Comparison of ENCODE assay signal across 13 mouse cellular contexts in genomic region chr8:88626433-88626832, GRCm38 (mm10). TPM values are rescaled to one million over a fixed set of nuclear protein-coding genes. Genes with fewer than 3 reads are reported as not detected.
DNase-seq lines count a peak whose midpoint lies in the region; ATAC-seq and TF ChIP-seq lines count a peak whose summit lies in the region.
"Had no signal": no experiment of that assay in that cellular context is flagged by ENCODE, and none has a peak within 500 bp of the region (broad histone marks: within the 10 kb centered on the region; RNA-seq: fewer than 3 reads in every experiment).

No protein-coding gene starts in this region.

- no peak for ATAC-seq in limb, embryonic 13.5 days (ENCODE audit: low FRiP score, low read depth)
- ATAC-seq in limb, embryonic 15.5 days (ENCODE audit: insufficient number of reproducible peaks, low FRiP score, low TSS enrichment, low read depth) = no peak
- ATAC-seq: CD4-positive, CD25-positive, alpha-beta regulatory T cell, adult 4 months had no signal

- peaks cover 49% of the 10 kb centered on the region for H3K27me3 ChIP-seq in limb, embryonic 13.5 days
- peaks cover 75% of the 10 kb centered on the region for H3K27me3 ChIP-seq in limb, embryonic 10.5 days (ENCODE audit: low read depth, poor library complexity, severe bottlenecking)
- H3K27me3 ChIP-seq in E14TG2a.4 (ENCODE audit: insufficient read depth, low read length) = peaks cover 56% of the 10 kb centered on the region
- peaks cover 43% of the 10 kb centered on the region for H3K27me3 ChIP-seq in limb, embryonic 15.5 days

- H3K4me2 ChIP-seq in limb, embryonic 13.5 days (replicated peaks) = 0 out of 2 replicates have a peak overlapping the region, but pooled peaks have one; percentile 92
- peak overlapping the region; percentile 84; the same call in 1 of the 2 replicates for H3K4me2 ChIP-seq in limb, embryonic 15.5 days

- no peak overlapping the region for H3K4me3 ChIP-seq in limb, embryonic 13.5 days
- no peak overlapping the region for H3K4me3 ChIP-seq in limb, embryonic 10.5 days
- H3K4me3 ChIP-seq in E14TG2a.4 (replicated peaks; ENCODE audit: low read length) = peak overlapping the region; percentile 81
- H3K4me3 ChIP-seq in limb, embryonic 15.5 days = peak overlapping the region; percentile 50; the same call in 1 of the 2 replicates
- H3K4me3 ChIP-seq in gastrocnemius, adult 2 months = no peak overlapping the region

- TF ChIP-seq CTCF in E14TG2a.4 (conservative IDR thresholded peaks at IDR 0.05; ENCODE audit: low read length) = no peak
- TF ChIP-seq CTCF in gastrocnemius, adult 2 months (IDR thresholded peaks at IDR 0.05) = no peak

- DNase-seq in cerebellum, adult 9-10 months = peak; percentile 45
- no peak for DNase-seq in cerebellum, adult 11-12 months
- DNase-seq in limb, embryonic 10.5 days (ENCODE audit: low spot score) = no peak
- DNase-seq in gastrocnemius, adult 2 months = no peak
- no peak for DNase-seq in liver

- H3K4me1 ChIP-seq in limb, embryonic 13.5 days = peaks cover 9% of the 10 kb centered on the region
- H3K4me1 ChIP-seq in limb, embryonic 10.5 days = peaks cover 17% of the 10 kb centered on the region
- H3K4me1 ChIP-seq in E14TG2a.4 (replicated peaks; ENCODE audit: low read depth, low read length) = peaks cover 11% of the 10 kb centered on the region; the same call in 1 of the 2 replicates
- peaks cover 16% of the 10 kb centered on the region for H3K4me1 ChIP-seq in limb, embryonic 15.5 days

- H3K9me3 ChIP-seq in limb, embryonic 13.5 days = no peaks in the 10 kb centered on the region
- H3K9me3 ChIP-seq in limb, embryonic 10.5 days (replicated peaks) = no peaks in the 10 kb centered on the region
- peaks cover 11% of the 10 kb centered on the region; the same call in 1 of the 2 replicates for H3K9me3 ChIP-seq in E14TG2a.4 (ENCODE audit: low read length)
- no peaks in the 10 kb centered on the region for H3K9me3 ChIP-seq in limb, embryonic 15.5 days
- H3K9me3 ChIP-seq: forebrain, embryonic 13.5 days; hindbrain, embryonic 10.5 days; limb, embryonic 12.5 days; liver, embryonic 15.5 days had no signal

- intact Hi-C loops in gastrocnemius, adult 2 months (cut with DNase I) = loop anchor here (2.0 kb wide), 1 partner anchor 70 kb away; the partner anchor contains the start of gene Cyld

- no peaks in the 10 kb centered on the region for H3K36me3 ChIP-seq in limb, embryonic 13.5 days
- no peaks in the 10 kb centered on the region for H3K36me3 ChIP-seq in limb, embryonic 10.5 days
- no peaks in the 10 kb centered on the region for H3K36me3 ChIP-seq in E14TG2a.4 (ENCODE audit: insufficient read depth, low read length)
- H3K36me3 ChIP-seq in limb, embryonic 15.5 days = no peaks in the 10 kb centered on the region
- H3K36me3 ChIP-seq: hindbrain, embryonic 10.5 days; limb, embryonic 12.5 days had no signal

- no peak overlapping the region for H3K9ac ChIP-seq in limb, embryonic 13.5 days
- H3K9ac ChIP-seq in limb, embryonic 15.5 days = no peak overlapping the region
- H3K9ac ChIP-seq: liver, embryonic 15.5 days had no signal

- 57% methylated on average over 3 of the region's 3 CpGs for WGBS in limb, embryonic 13.5 days
- 55% methylated on average over 3 of the region's 3 CpGs for WGBS in limb, embryonic 10.5 days
- WGBS in limb, embryonic 15.5 days = 50% methylated on average over 3 of the region's 3 CpGs

- no peak overlapping the region for H3K27ac ChIP-seq in limb, embryonic 13.5 days
- no peak overlapping the region for H3K27ac ChIP-seq in limb, embryonic 10.5 days
- no peak overlapping the region for H3K27ac ChIP-seq in limb, embryonic 15.5 days
- H3K27ac ChIP-seq in gastrocnemius, adult 2 months = no peak overlapping the region
- H3K27ac ChIP-seq: forebrain, embryonic 13.5 days; limb, embryonic 12.5 days; liver, embryonic 15.5 days had no signal

RNA-seq across cellular contexts. Expression of gene Snx20, which starts 9.5 kb away (rescaled TPM):
- polyA plus RNA-seq in limb, embryonic 13.5 days (2015; fragmentation: Nextera tagmentation; extraction: Ambion mirVana) = 1.2 and 1.5 TPM in 2 replicates
- 0.31 and 0.63 TPM in 2 replicates for polyA plus RNA-seq in limb, embryonic 10.5 days (2016; fragmentation: Nextera tagmentation; extraction: Ambion mirVana)
- polyA plus RNA-seq in limb, embryonic 15.5 days (2015; fragmentation: Nextera tagmentation; extraction: Ambion mirVana) = 2.2 and 2.4 TPM in 2 replicates
- under 1 TPM in 1 of 2 experiments, not detected in 1; 0.28 TPM for total RNA-seq in gastrocnemius, adult 2 months (2021)

RNA-seq across cellular contexts. Expression of gene Nod2, which starts 20.7 kb away (rescaled TPM):
- 0.19 and 0.36 TPM in 2 replicates for polyA plus RNA-seq in limb, embryonic 13.5 days (2015; fragmentation: Nextera tagmentation; extraction: Ambion mirVana)
- 0.10 and 0.18 TPM in 2 replicates for polyA plus RNA-seq in limb, embryonic 10.5 days (2016; fragmentation: Nextera tagmentation; extraction: Ambion mirVana)
- 0.23 and 0.29 TPM in 2 replicates for polyA plus RNA-seq in limb, embryonic 15.5 days (2015; fragmentation: Nextera tagmentation; extraction: Ambion mirVana)
- total RNA-seq in gastrocnemius, adult 2 months (2021) = under 1 TPM; 0.31 to 0.53 TPM

Comparison
In these comparisons a context has a peak if more than half of its experiments do, and no peak if none do; other contexts are left out.
1. H3K4me3 ChIP-seq: peak in E14TG2a.4 (single experiment) and limb, embryonic 15.5 days (single experiment); none in limb, embryonic 13.5 days (single experiment), limb, embryonic 10.5 days (single experiment) and gastrocnemius, adult 2 months (single experiment).